Mouse (Mus musculus) CD8-positive naive resting alpha-beta T cell, adult 2 months (primary cell): ENCODE data around the gene Glo1.

ENCODE experiments used
- DNase-seq, 2 experiments: peaks; one replicate each; pipeline ENCODE4 v3.0.0; 2022; ENCODE audit warnings: low read depth in 2 of 2, low spot score in 2 of 2

Glo1 gene

GRCm38 (mm10) chr17:30539098-30539497 is 87.6 kb downstream of the Glo1 start:
- no peak for DNase-seq

- no peak for DNase-seq
Measured at GRCm38 (mm10) chr17:30536651-30537050, 90.0 kb downstream of the Glo1 start.
